Mouse (Mus musculus) bone marrow, adult 2 months (tissue): ENCODE data around the gene Cfap61. TPM values are rescaled to one million over a fixed set of nuclear protein-coding genes. Genes with fewer than 3 reads are reported as not detected.

ENCODE experiments used
- H3K27ac ChIP-seq: fragments of 200-500 bp; 2 replicates; pipeline ENCODE4 v1.5.1; 2012; ENCODE audit warnings: low read depth, mild to moderate bottlenecking, control low read depth, inconsistent platforms, low read length; ENCODE audit not compliant: control insufficient read depth, poor library complexity, insufficient read depth
- H3K4me1 ChIP-seq: fragments of 200-500 bp; 2 replicates; pipeline ENCODE4 v1.6.1; 2011; ENCODE audit warnings: low read length; ENCODE audit not compliant: control insufficient read depth, insufficient read depth
- H3K4me3 ChIP-seq: fragments of 200-500 bp; replicated peaks from 2 replicates; pipeline ENCODE3; 2011; ENCODE audit warnings: mild to moderate bottlenecking, low read depth, low read length, control low read depth; ENCODE audit not compliant: control insufficient read depth
- CTCF ChIP-seq: fragments of 200-500 bp; IDR thresholded peaks from 2 replicates; pipeline ENCODE4 v1.5.1; 2011; ENCODE audit warnings: low read length, control low read depth; ENCODE audit not compliant: control insufficient read depth, insufficient read depth
- POLR2A ChIP-seq: fragments of 200-500 bp; IDR thresholded peaks from 2 replicates; pipeline ENCODE4 v1.6.1; 2011; ENCODE audit warnings: low read depth, mild to moderate bottlenecking, control low read depth, low read length, borderline replicate concordance; ENCODE audit not compliant: control insufficient read depth
- WGBS: fragments of 180-500 bp; shearing (Covaris S2); methylation state at CpG from one replicate; pipeline ENCODE4 v1.1.7; 2018; 5-methylcytosine and 5-hydroxymethylcytosine counted together
- polyA plus RNA-seq: library from polyadenylated mRNA; stranded (reverse); fragments of >200 nt; gene quantifications from 2 replicates; pipeline ENCODE4 v1.2.4, GENCODE M21; 2011; ENCODE audit warnings: low replicate concordance; ENCODE audit not compliant: missing spikeins, insufficient read depth, insufficient read length

The Cfap61 gene
- polyA plus RNA-seq, 1 experiment, result not detected

GRCm38 (mm10) chr2:146147306-146147705 lies 212.7 kb downstream of the Cfap61 start:
- WGBS, result 77% methylated on average over 4 of the region's 4 CpGs
- H3K4me3 ChIP-seq, result no peak overlapping the region
- H3K27ac ChIP-seq, result no peak overlapping the region
- no peaks in the 10 kb centered on the region for H3K4me1 ChIP-seq
- no peak for TF ChIP-seq CTCF
- TF ChIP-seq POLR2A, result no peak

- WGBS, result 88% methylated on average over 5 of the region's 5 CpGs
- no peak overlapping the region for H3K27ac ChIP-seq
- H3K4me1 ChIP-seq, result no peaks in the 10 kb centered on the region
- no peak for TF ChIP-seq POLR2A
- TF ChIP-seq CTCF, result no peak
- H3K4me3 ChIP-seq, result no peak overlapping the region
These were observed 213.2 kb downstream of the Cfap61 start for GRCm38 (mm10) chr2:146147801-146148200.

GRCm38 (mm10) chr2:146149206-146149974 lies 214.8 kb downstream of the Cfap61 start:
- Histone ChIP-seq H3K27ac (no peak overlapping the region), H3K4me1 (no peaks in the 10 kb centered on the region), H3K4me3 (no peak overlapping the region)
- 88% methylated on average over 15 of the region's 15 CpGs for WGBS
- no peak for TF ChIP-seq POLR2A
- no peak for TF ChIP-seq CTCF

GRCm38 (mm10) chr2:146168017-146168803 lies 233.6 kb downstream of the Cfap61 start:
- Histone ChIP-seq H3K27ac (no peak overlapping the region), H3K4me3 (no peak overlapping the region), H3K4me1 (no peaks in the 10 kb centered on the region)
- no peak for TF ChIP-seq POLR2A
- TF ChIP-seq CTCF, result no peak
- WGBS, result 84% methylated on average over 14 of the region's 14 CpGs

GRCm38 (mm10) chr2:146169492-146169891 lies 234.9 kb downstream of the Cfap61 start:
- WGBS, result 87% methylated on average over 7 of the region's 7 CpGs
- TF ChIP-seq POLR2A (no peak), CTCF (no peak)
- H3K27ac ChIP-seq, result no peak overlapping the region
- H3K4me1 ChIP-seq, result no peaks in the 10 kb centered on the region
- H3K4me3 ChIP-seq, result no peak overlapping the region

GRCm38 (mm10) chr2:146172106-146172505 lies 237.5 kb downstream of the Cfap61 start:
- H3K4me1 ChIP-seq, result no peaks in the 10 kb centered on the region
- TF ChIP-seq POLR2A (no peak), CTCF (no peak)
- 68% methylated on average over 4 of the region's 4 CpGs for WGBS
- no peak overlapping the region for H3K27ac ChIP-seq
- no peak overlapping the region for H3K4me3 ChIP-seq

- H3K4me1 ChIP-seq, result no peaks in the 10 kb centered on the region
- TF ChIP-seq POLR2A (no peak), CTCF (no peak)
- no peak overlapping the region for H3K4me3 ChIP-seq
- 80% methylated on average over 7 of the region's 7 CpGs for WGBS
- H3K27ac ChIP-seq, result no peak overlapping the region
These were observed 239.6 kb downstream of the Cfap61 start for GRCm38 (mm10) chr2:146174173-146174572.

- TF ChIP-seq POLR2A (no peak), CTCF (no peak)
- Histone ChIP-seq H3K4me1 (no peaks in the 10 kb centered on the region), H3K27ac (no peak overlapping the region), H3K4me3 (no peak overlapping the region)
- 73% methylated on average over 1 of the region's 1 CpGs for WGBS
These were observed 244.1 kb downstream of the Cfap61 start for GRCm38 (mm10) chr2:146178718-146179117.
